Mouse (Mus musculus) MEL (cell line): ENCODE data around the gene Mark1. TPM values are rescaled to one million over a fixed set of nuclear protein-coding genes. Genes with fewer than 3 reads are reported as not detected.

Experiments used
- DNase-seq: peaks from one replicate; pipeline ENCODE4 v3.0.0; 2011; ENCODE audit warnings: low read depth, low spot score
- H3K27ac ChIP-seq: 2 replicates; pipeline ENCODE4 v1.5.1; 2012; ENCODE audit warnings: low read depth, mild to moderate bottlenecking, control low read depth, low read length, moderate library complexity; ENCODE audit not compliant: control insufficient read depth
- H3K27me3 ChIP-seq, 2 experiments: fragments of 150-350 bp in 1 of 2; sonication (generic) in 1 of 2; 2 replicates each; pipeline ENCODE4 v1.6.1; 2012; ENCODE audit warnings: low read length in 2 of 2, mild to moderate bottlenecking in 2 of 2, improper control_type of control experiment in 1 of 2, moderate library complexity in 1 of 2; ENCODE audit not compliant: insufficient read depth in 2 of 2, control insufficient read depth in 1 of 2
- H3K36me3 ChIP-seq, 2 experiments: 2 replicates each; pipeline ENCODE4 v1.6.1; 2012 to 2014; ENCODE audit warnings: low read length in 2 of 2, improper control_type of control experiment in 1 of 2, inconsistent platforms in 1 of 2, mild to moderate bottlenecking in 1 of 2; ENCODE audit not compliant: insufficient read depth in 2 of 2, control insufficient read depth in 1 of 2
- H3K4me1 ChIP-seq, 2 experiments: fragments of 150-350 bp in 1 of 2; sonication (generic) in 1 of 2; 2 replicates each; pipeline ENCODE4 v1.6.1; 2012; ENCODE audit warnings: low read length in 2 of 2, improper control_type of control experiment in 1 of 2, mild to moderate bottlenecking in 1 of 2; ENCODE audit not compliant: insufficient read depth in 2 of 2, control insufficient read depth in 1 of 2
- H3K4me3 ChIP-seq, 2 experiments: fragments of 150-350 bp in 1 of 2; sonication (generic) in 1 of 2; 2 replicates each; pipeline ENCODE4 v1.5.1; 2012; ENCODE audit warnings: low read depth in 2 of 2, low read length in 2 of 2, mild to moderate bottlenecking in 2 of 2, moderate library complexity in 2 of 2, control low read depth in 1 of 2, improper control_type of control experiment in 1 of 2; ENCODE audit not compliant: control insufficient read depth in 1 of 2, insufficient read depth in 1 of 2
- H3K79me2 ChIP-seq: 2 replicates; pipeline ENCODE4 v1.6.1; 2012; ENCODE audit warnings: mild to moderate bottlenecking, low read length, moderate library complexity; ENCODE audit not compliant: control insufficient read depth, poor library complexity, insufficient read depth
- H3K9ac ChIP-seq: 2 replicates; pipeline ENCODE4 v1.6.1; 2012; ENCODE audit warnings: low read depth, mild to moderate bottlenecking, control low read depth, low read length, moderate library complexity; ENCODE audit not compliant: control insufficient read depth, poor library complexity, severe bottlenecking
- H3K9me3 ChIP-seq: fragments of 150-350 bp; sonication (generic); replicated peaks from 2 replicates; pipeline ENCODE4 v1.6.1; 2012; ENCODE audit warnings: mild to moderate bottlenecking, low read length, improper control_type of control experiment, moderate library complexity; ENCODE audit not compliant: insufficient read depth
- CHD1 ChIP-seq: IDR thresholded peaks from 2 replicates; pipeline ENCODE4 v1.6.1; 2012; ENCODE audit warnings: low read depth, mild to moderate bottlenecking, inconsistent platforms, low read length, improper control_type of control experiment
- GABPA ChIP-seq: IDR thresholded peaks from 2 replicates; pipeline ENCODE4 v1.6.1; 2012; ENCODE audit warnings: low read depth, mild to moderate bottlenecking, inconsistent platforms, low read length, improper control_type of control experiment, moderate library complexity
- KAT2A ChIP-seq: conservative IDR thresholded peaks from 2 replicates; pipeline ENCODE4 v1.6.1; 2012; ENCODE audit warnings: low read depth, low read length, improper control_type of control experiment, inconsistent platforms
- MAFK ChIP-seq: IDR thresholded peaks from 2 replicates; pipeline ENCODE4 v1.6.1; 2011; ENCODE audit warnings: low read depth, mild to moderate bottlenecking, low read length, improper control_type of control experiment, borderline replicate concordance
- MAX ChIP-seq: IDR thresholded peaks from 2 replicates; pipeline ENCODE4 v1.6.1; 2011; ENCODE audit warnings: low read length, improper control_type of control experiment
- MEF2A ChIP-seq: IDR thresholded peaks from 2 replicates; pipeline ENCODE4 v1.6.1; 2014; ENCODE audit warnings: low read depth, mild to moderate bottlenecking, inconsistent platforms, low read length, improper control_type of control experiment; ENCODE audit not compliant: poor library complexity, insufficient replicate concordance, severe bottlenecking; ENCODE audit errors: extremely low read depth
- MYB ChIP-seq: IDR thresholded peaks from 2 replicates; pipeline ENCODE4 v1.6.1; 2011; ENCODE audit warnings: mild to moderate bottlenecking, low read depth, low read length, improper control_type of control experiment
- POLR2AphosphoS2 ChIP-seq: IDR thresholded peaks from 2 replicates; pipeline ENCODE4 v1.6.1; 2011; ENCODE audit warnings: low read length, improper control_type of control experiment
- UBTF ChIP-seq: IDR thresholded peaks from 2 replicates; pipeline ENCODE4 v1.6.1; 2012; ENCODE audit warnings: low read depth, mild to moderate bottlenecking, inconsistent platforms, low read length, improper control_type of control experiment, moderate library complexity, borderline replicate concordance; ENCODE audit not compliant: insufficient read depth
- USF2 ChIP-seq, 2 experiments: IDR thresholded peaks; 2 replicates each; pipeline ENCODE4 v1.6.1; 2011 to 2012; ENCODE audit warnings: improper control_type of control experiment in 2 of 2, low read length in 2 of 2, borderline replicate concordance in 1 of 2, inconsistent platforms in 1 of 2, low read depth in 1 of 2, mild to moderate bottlenecking in 1 of 2; ENCODE audit not compliant: insufficient read depth in 1 of 2
- ZC3H11A ChIP-seq: IDR thresholded peaks from 2 replicates; pipeline ENCODE4 v1.6.1; 2012; ENCODE audit warnings: low read depth, mild to moderate bottlenecking, inconsistent platforms, low read length, improper control_type of control experiment
- ZKSCAN1 ChIP-seq: IDR thresholded peaks from 2 replicates; pipeline ENCODE4 v1.6.1; 2012; ENCODE audit warnings: low read depth, mild to moderate bottlenecking, inconsistent platforms, low read length, improper control_type of control experiment, moderate library complexity
- ZMIZ1 ChIP-seq: IDR thresholded peaks from 2 replicates; pipeline ENCODE4 v1.6.1; 2012; ENCODE audit warnings: low read depth, mild to moderate bottlenecking, inconsistent platforms, low read length, improper control_type of control experiment, moderate library complexity
- polyA plus RNA-seq, 2 experiments: library from polyadenylated mRNA; stranded (reverse) in 1 of 2; unstranded in 1 of 2; fragments of >175 nt in 1 of 2; fragments of >200 nt in 1 of 2; gene quantifications; 2 replicates each; pipeline versions ENCODE4 v1.2.1 to v1.2.4; 2012; ENCODE audit warnings: low replicate concordance in 2 of 2, low read depth in 1 of 2; ENCODE audit not compliant: insufficient read length in 2 of 2, insufficient read depth in 1 of 2, missing spikeins in 1 of 2
- total RNA-seq: library from RNA; depleted of rRNA; stranded (reverse); fragments of 300-350 nt; gene quantifications from 2 replicates; pipeline ENCODE4 v1.2.3, GENCODE M21; 2012

The Mark1 gene
- total and polyA plus RNA-seq, 3 experiments, result not detected

DNA sequence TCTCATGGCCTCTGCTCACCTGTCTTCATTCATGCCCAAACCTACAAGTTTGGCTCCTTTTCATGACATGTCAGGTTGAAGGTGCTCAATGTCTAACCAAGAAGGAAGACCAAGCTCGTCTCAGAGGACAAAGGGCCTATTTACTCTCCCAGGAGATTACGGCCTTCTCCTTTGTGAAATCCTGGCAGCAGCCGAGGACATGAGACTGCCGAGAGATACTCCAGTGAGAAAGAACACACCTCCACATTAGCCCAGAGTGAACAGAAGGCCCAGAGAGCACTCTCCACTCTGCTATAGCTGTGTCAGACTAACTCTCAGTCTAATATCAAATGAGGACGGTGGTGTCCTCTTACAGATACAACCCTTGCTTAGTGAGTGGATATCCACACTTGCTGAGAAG, 47.6 kb downstream of the Mark1 start:
- no peak for DNase-seq
- Histone ChIP-seq H3K4me3 (no peak overlapping the region), H3K9ac (no peak overlapping the region), H3K9me3 (no peaks in the 10 kb centered on the region), H3K79me2 (no peaks in the 10 kb centered on the region), H3K27ac (no peak overlapping the region), H3K27me3 (no peaks in the 10 kb centered on the region), H3K36me3 (no peaks in the 10 kb centered on the region), H3K4me1 (no peaks in the 10 kb centered on the region)
- TF ChIP-seq POLR2AphosphoS2 (no peak), MAFK (no peak), MAX (no peak), MEF2A (no peak), CHD1 (no peak), UBTF (no peak), ZMIZ1 (no peak)

DNA sequence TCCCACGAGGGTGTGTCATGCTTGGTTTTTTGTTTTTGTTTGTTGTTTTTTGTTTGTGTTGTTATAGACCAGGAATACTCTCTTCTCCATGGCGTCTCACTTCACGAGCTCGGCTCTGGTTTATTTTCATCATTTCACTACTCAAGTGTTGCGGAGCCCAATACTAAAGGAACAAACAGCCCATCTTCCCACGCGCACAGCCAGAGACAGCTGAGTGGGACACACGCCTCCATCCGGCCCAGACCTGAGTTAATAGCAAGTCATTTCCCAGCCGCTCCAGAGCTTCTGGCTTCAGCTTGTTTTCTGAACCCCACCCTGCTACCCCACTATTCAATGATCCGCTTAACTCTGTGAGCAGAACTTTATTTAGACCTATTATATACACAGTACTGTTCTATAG, 48.3 kb downstream of the Mark1 start:
- no peaks in the 10 kb centered on the region for H3K36me3 ChIP-seq
- H3K27ac ChIP-seq, result no peak overlapping the region
- H3K27me3 ChIP-seq, result no peaks in the 10 kb centered on the region
- no peaks in the 10 kb centered on the region for H3K79me2 ChIP-seq
- DNase-seq, result no peak
- TF ChIP-seq USF2 (IDR thresholded peaks at IDR 0.05; ENCODE audit: borderline replicate concordance in 1 of 2, insufficient read depth in 1 of 2, low read depth in 1 of 2, low read length in 2 of 2) (no peak), CHD1 (no peak)
- TF ChIP-seq, all 39 proteins: peak for 0
- Histone ChIP-seq H3K4me1 (no peaks in the 10 kb centered on the region), H3K4me3 (no peak overlapping the region), H3K9ac (no peak overlapping the region), H3K9me3 (no peaks in the 10 kb centered on the region)

DNA sequence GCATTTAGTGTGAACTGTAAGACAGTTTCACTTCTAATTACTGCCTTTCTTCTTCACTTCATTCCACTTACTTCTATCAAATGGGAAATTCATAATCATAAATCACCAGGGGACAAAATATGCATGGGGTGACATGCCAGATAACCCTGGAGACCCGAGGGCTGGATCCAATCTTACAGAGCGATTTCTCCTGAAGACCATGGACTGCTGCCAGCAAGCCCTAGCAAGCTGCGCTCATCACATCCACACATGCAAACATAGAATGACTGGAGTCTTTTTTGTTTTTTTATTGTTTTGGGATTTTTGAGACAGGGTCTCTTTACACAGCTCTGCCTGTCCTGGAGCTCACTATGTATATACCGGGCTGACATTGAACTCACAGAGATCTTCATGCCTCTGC, 61.3 kb downstream of the Mark1 start:
- no peaks in the 10 kb centered on the region for H3K27me3 ChIP-seq
- H3K79me2 ChIP-seq, result no peaks in the 10 kb centered on the region
- no peak overlapping the region for H3K9ac ChIP-seq
- TF ChIP-seq MAFK (no peak), ZC3H11A (no peak), MYB (no peak), ZKSCAN1 (no peak), GABPA (no peak), UBTF (no peak), KAT2A (no peak)
- H3K27ac ChIP-seq, result no peak overlapping the region
- H3K36me3 ChIP-seq, result peaks cover 0 to 17% of the 10 kb centered on the region in 2 experiments; a peak in 2 of 4 replicates
- no peaks in the 10 kb centered on the region for H3K9me3 ChIP-seq
- DNase-seq, result no peak
- no peak overlapping the region for H3K4me3 ChIP-seq
- H3K4me1 ChIP-seq, result peaks cover 18 to 19% of the 10 kb centered on the region in 2 experiments
